Mouse (Mus musculus): ENCODE data around the gene Snrpd3. TPM values are rescaled to one million over a fixed set of nuclear protein-coding genes. Genes with fewer than 3 reads are reported as not detected.
"Not testable (repeated sequence)": the region's sequence is repeated elsewhere in the genome, so short reads cannot be mapped to it uniquely, and the experiment has no call there.

Gene Snrpd3
- polyA plus RNA-seq, 1 experiment from 2014 or later, result 207 TPM

- 62% methylated on average over 2 of the region's 2 CpGs for WGBS (ENCODE audit: missing documents)
- Histone ChIP-seq H3K36me3 (ENCODE audit: inconsistent target) (no peaks in the 10 kb centered on the region), H3K27ac (no peak overlapping the region), H3K79me2 (ENCODE audit: inconsistent target) (no peaks in the 10 kb centered on the region), H3K4me3 (ENCODE audit: inconsistent target) (no peak overlapping the region)
Measured at GRCm38 (mm10) chr10:75490731-75491130, 26.6 kb upstream of the Snrpd3 start.

- no peaks in the 10 kb centered on the region for H3K79me2 ChIP-seq (ENCODE audit: inconsistent target)
- no peak overlapping the region for H3K27ac ChIP-seq
- WGBS (ENCODE audit: missing documents), result 31% methylated on average over 3 of the region's 3 CpGs
- no peak overlapping the region for H3K4me3 ChIP-seq (ENCODE audit: inconsistent target)
- H3K36me3 ChIP-seq (ENCODE audit: inconsistent target), result no peaks in the 10 kb centered on the region
Measured at GRCm38 (mm10) chr10:75491234-75491935, 26.0 kb upstream of the Snrpd3 start.

- WGBS (ENCODE audit: missing documents), result 0% methylated on average over 2 of the region's 2 CpGs
- Histone ChIP-seq H3K79me2 (ENCODE audit: inconsistent target) (no peaks in the 10 kb centered on the region), H3K4me3 (ENCODE audit: inconsistent target) (no peak overlapping the region), H3K27ac (no peak overlapping the region), H3K36me3 (ENCODE audit: inconsistent target) (no peaks in the 10 kb centered on the region)
Measured at GRCm38 (mm10) chr10:75491936-75492262, 25.5 kb upstream of the Snrpd3 start.

GRCm38 (mm10) chr10:75495304-75495703 is 22.0 kb upstream of the Snrpd3 start:
- 49% methylated on average over 6 of the region's 6 CpGs for WGBS (ENCODE audit: missing documents)
- H3K36me3 ChIP-seq (ENCODE audit: inconsistent target), result no peaks in the 10 kb centered on the region

GRCm38 (mm10) chr10:75495921-75496320 is 21.4 kb upstream of the Snrpd3 start:
- H3K36me3 ChIP-seq (ENCODE audit: inconsistent target), result no peaks in the 10 kb centered on the region
- H3K27ac ChIP-seq, result no peak overlapping the region
- no peak overlapping the region for H3K4me3 ChIP-seq (ENCODE audit: inconsistent target)
- H3K79me2 ChIP-seq (ENCODE audit: inconsistent target), result no peaks in the 10 kb centered on the region

More at GRCm38 (mm10) chr10:75495304-75495703, 22.0 kb upstream of the Snrpd3 start:
- Histone ChIP-seq H3K79me2 (ENCODE audit: inconsistent target) (no peaks in the 10 kb centered on the region), H3K4me3 (ENCODE audit: inconsistent target) (no peak overlapping the region), H3K27ac (no peak overlapping the region)

GRCm38 (mm10) chr10:75499214-75499613 is 18.1 kb upstream of the Snrpd3 start:
- 23% methylated on average over 5 of the region's 7 CpGs for WGBS (ENCODE audit: missing documents)
- H3K4me3 ChIP-seq (ENCODE audit: inconsistent target), result not testable (repeated sequence)

GRCm38 (mm10) chr10:75499791-75500190 is 17.6 kb upstream of the Snrpd3 start:
- 77% methylated on average over 3 of the region's 3 CpGs for WGBS (ENCODE audit: missing documents)
- Histone ChIP-seq H3K36me3 (ENCODE audit: inconsistent target) (no peaks in the 10 kb centered on the region), H3K4me3 (ENCODE audit: inconsistent target) (no peak overlapping the region), H3K79me2 (ENCODE audit: inconsistent target) (no peaks in the 10 kb centered on the region), H3K27ac (no peak overlapping the region)

More at GRCm38 (mm10) chr10:75499214-75499613, 18.1 kb upstream of the Snrpd3 start:
- H3K36me3 ChIP-seq (ENCODE audit: inconsistent target); H3K79me2 ChIP-seq (ENCODE audit: inconsistent target); H3K27ac ChIP-seq: not testable (repeated sequence)

- WGBS (ENCODE audit: missing documents), result 95% methylated on average over 7 of the region's 7 CpGs
- Histone ChIP-seq H3K27ac (no peak overlapping the region), H3K79me2 (ENCODE audit: inconsistent target) (no peaks in the 10 kb centered on the region), H3K4me3 (ENCODE audit: inconsistent target) (no peak overlapping the region), H3K36me3 (ENCODE audit: inconsistent target) (no peaks in the 10 kb centered on the region)
Measured at GRCm38 (mm10) chr10:75500345-75500744, 17.0 kb upstream of the Snrpd3 start.

GRCm38 (mm10) chr10:75501641-75502040 is 15.7 kb upstream of the Snrpd3 start:
- no peaks in the 10 kb centered on the region for H3K79me2 ChIP-seq (ENCODE audit: inconsistent target)
- H3K36me3 ChIP-seq (ENCODE audit: inconsistent target), result no peaks in the 10 kb centered on the region
- no peak overlapping the region for H3K27ac ChIP-seq
- H3K4me3 ChIP-seq (ENCODE audit: inconsistent target), result no peak overlapping the region
- WGBS (ENCODE audit: missing documents), result 80% methylated on average over 1 of the region's 1 CpGs

GRCm38 (mm10) chr10:75503692-75504091 is 13.7 kb upstream of the Snrpd3 start:
- peaks cover 14% of the 10 kb centered on the region for H3K36me3 ChIP-seq (ENCODE audit: inconsistent target)
- no peaks in the 10 kb centered on the region for H3K79me2 ChIP-seq (ENCODE audit: inconsistent target)
- WGBS (ENCODE audit: missing documents), result 47% methylated on average over 7 of the region's 7 CpGs
- H3K4me3 ChIP-seq (ENCODE audit: inconsistent target), result no peak overlapping the region
- H3K27ac ChIP-seq, result no peak overlapping the region

GRCm38 (mm10) chr10:75504234-75505129 is 12.9 kb upstream of the Snrpd3 start:
- Histone ChIP-seq H3K27ac (peak overlapping the region; percentile 84), H3K36me3 (ENCODE audit: inconsistent target) (peaks cover 22% of the 10 kb centered on the region), H3K4me3 (ENCODE audit: inconsistent target) (no peak overlapping the region), H3K79me2 (ENCODE audit: inconsistent target) (no peaks in the 10 kb centered on the region)
- WGBS (ENCODE audit: missing documents), result 38% methylated on average over 8 of the region's 8 CpGs

GRCm38 (mm10) chr10:75505130-75505495 is 12.2 kb upstream of the Snrpd3 start:
- Histone ChIP-seq H3K79me2 (ENCODE audit: inconsistent target) (no peaks in the 10 kb centered on the region), H3K36me3 (ENCODE audit: inconsistent target) (peaks cover 28% of the 10 kb centered on the region), H3K27ac (peak overlapping the region; percentile 84), H3K4me3 (ENCODE audit: inconsistent target) (no peak overlapping the region)
- 40% methylated on average over 3 of the region's 3 CpGs for WGBS (ENCODE audit: missing documents)

GRCm38 (mm10) chr10:75505928-75506327 is 11.4 kb upstream of the Snrpd3 start:
- H3K27ac ChIP-seq; H3K79me2 ChIP-seq (ENCODE audit: inconsistent target); H3K4me3 ChIP-seq (ENCODE audit: inconsistent target): not testable (repeated sequence)
- peaks cover 36% of the 10 kb centered on the region for H3K36me3 ChIP-seq (ENCODE audit: inconsistent target)
- WGBS (ENCODE audit: missing documents), result 100% methylated on average over 2 of the region's 3 CpGs

GRCm38 (mm10) chr10:75510446-75510845 is 6.9 kb upstream of the Snrpd3 start:
- H3K4me3 ChIP-seq (ENCODE audit: inconsistent target), result no peak overlapping the region
- H3K79me2 ChIP-seq (ENCODE audit: inconsistent target), result peaks cover 23% of the 10 kb centered on the region; the same call in 1 of the 2 replicates
- peaks cover 47% of the 10 kb centered on the region for H3K36me3 ChIP-seq (ENCODE audit: inconsistent target)
- H3K27ac ChIP-seq, result no peak overlapping the region
- 100% methylated on average over 7 of the region's 7 CpGs for WGBS (ENCODE audit: missing documents)

- peaks cover 47% of the 10 kb centered on the region for H3K36me3 ChIP-seq (ENCODE audit: inconsistent target)
- H3K4me3 ChIP-seq (ENCODE audit: inconsistent target), result no peak overlapping the region
- H3K79me2 ChIP-seq (ENCODE audit: inconsistent target), result peaks cover 29% of the 10 kb centered on the region; the same call in 1 of the 2 replicates
- 95% methylated on average over 9 of the region's 9 CpGs for WGBS (ENCODE audit: missing documents)
- H3K27ac ChIP-seq, result no peak overlapping the region
Measured at GRCm38 (mm10) chr10:75511060-75511459, 6.3 kb upstream of the Snrpd3 start.

All from macrophage (primary cell).